ENCODE assay signal across 8 mouse cellular contexts in genomic region chr7:107594857-107595402, GRCm38 (mm10). TPM values are rescaled to one million over a fixed set of nuclear protein-coding genes. Genes with fewer than 3 reads are reported as not detected.
A peak's percentile ranks its signal among the peaks of the same experiment; 100 is the strongest.
DNase-seq lines count a peak whose midpoint lies in the region; ATAC-seq and TF ChIP-seq lines count a peak whose summit lies in the region.

Gene Ppfibp2 (plus strand): TSS chr7:107595207.

- H3K27me3 ChIP-seq in forebrain, embryonic 10.5 days (ENCODE audit: poor library complexity, severe bottlenecking) = peaks cover 11% of the 10 kb centered on the region
- H3K27me3 ChIP-seq in heart, embryonic 13.5 days (replicated peaks) = no peaks in the 10 kb centered on the region; the same call in 1 of the 2 replicates
- no peaks in the 10 kb centered on the region for H3K27me3 ChIP-seq in kidney, postnatal 0 days (ENCODE audit: insufficient read depth, low read length)
- H3K27me3 ChIP-seq in midbrain, postnatal 0 days (ENCODE audit: insufficient read depth, low read length) = no peaks in the 10 kb centered on the region

- H3K4me1 ChIP-seq in forebrain, embryonic 10.5 days = peaks cover 17% of the 10 kb centered on the region
- peaks cover 25% of the 10 kb centered on the region for H3K4me1 ChIP-seq in heart, embryonic 13.5 days
- H3K4me1 ChIP-seq in kidney, postnatal 0 days (replicated peaks; ENCODE audit: insufficient read depth, low read length) = 0 out of 2 replicates have a peak, but pooled peaks cover 2% of the 10 kb centered on the region
- H3K4me1 ChIP-seq in midbrain, postnatal 0 days (ENCODE audit: insufficient read depth, low read length) = no peaks in the 10 kb centered on the region

- peak within 1 kb of the TSS; percentile 69 for H3K4me3 ChIP-seq in forebrain, embryonic 10.5 days
- peak within 1 kb of the TSS; percentile 60 for H3K4me3 ChIP-seq in heart, embryonic 13.5 days
- H3K4me3 ChIP-seq in kidney, postnatal 0 days (replicated peaks; ENCODE audit: low read depth, low read length) = peak within 1 kb of the TSS; percentile 45
- peak within 1 kb of the TSS; percentile 63 for H3K4me3 ChIP-seq in midbrain, postnatal 0 days (ENCODE audit: low read depth, low read length)

- peak within 1 kb of the TSS; percentile 80 for H3K9ac ChIP-seq in heart, embryonic 13.5 days
- H3K9ac ChIP-seq in kidney, postnatal 0 days (ENCODE audit: low read depth, low read length) = peak within 1 kb of the TSS; percentile 47
- peak within 1 kb of the TSS; percentile 47 for H3K9ac ChIP-seq in midbrain, postnatal 0 days (replicated peaks; ENCODE audit: low read length, poor library complexity, severe bottlenecking)

- WGBS in forebrain, embryonic 10.5 days = under 1% methylated on average over 23 of the region's 24 CpGs
- under 1% methylated on average over 24 of the region's 24 CpGs for WGBS in heart, embryonic 13.5 days
- under 1% methylated on average over 24 of the region's 24 CpGs for whole genome bisulfite sequencing in kidney, postnatal 0 days
- WGBS in midbrain, postnatal 0 days = under 1% methylated on average over 22 of the region's 24 CpGs

- H3K36me3 ChIP-seq in forebrain, embryonic 10.5 days (replicated peaks) = no peaks in the 10 kb centered on the region
- 0 out of 2 replicates have a peak, but pooled peaks cover 3% of the 10 kb centered on the region for H3K36me3 ChIP-seq in heart, embryonic 13.5 days
- no peaks in the 10 kb centered on the region for H3K36me3 ChIP-seq in kidney, postnatal 0 days (ENCODE audit: insufficient read depth, low read length)
- H3K36me3 ChIP-seq in midbrain, postnatal 0 days (ENCODE audit: insufficient read depth, low read length) = no peaks in the 10 kb centered on the region

- peak within 1 kb of the TSS; percentile 95 for H3K4me2 ChIP-seq in heart, embryonic 13.5 days
- H3K4me2 ChIP-seq in kidney, postnatal 0 days (ENCODE audit: low read length) = peak within 1 kb of the TSS; percentile 88
- H3K4me2 ChIP-seq in midbrain, postnatal 0 days (ENCODE audit: low read depth, low read length, poor library complexity, severe bottlenecking) = peak within 1 kb of the TSS; percentile 87

- no peak for TF ChIP-seq CTCF in kidney, postnatal 0 days (IDR thresholded peaks at IDR 0.05; ENCODE audit: low read depth)
- no peak for TF ChIP-seq CTCF in midbrain, postnatal 0 days (IDR thresholded peaks at IDR 0.05)

- peak within 1 kb of the TSS; percentile 75 for H3K27ac ChIP-seq in forebrain, embryonic 10.5 days
- H3K27ac ChIP-seq in heart, embryonic 13.5 days (replicated peaks) = peak within 1 kb of the TSS; percentile 32
- H3K27ac ChIP-seq in kidney, postnatal 0 days = peak within 1 kb of the TSS; percentile 81
- H3K27ac ChIP-seq in midbrain, postnatal 0 days (ENCODE audit: low read depth, low read length) = no peak within 1 kb of the TSS

- peak; percentile 95 to 96 for DNase-seq in B cell, adult 2 months
- DNase-seq in c-Kit-positive CD71-positive TER-119-negative erythroid progenitor cells, embryonic 14.5 days (ENCODE audit: low read depth) = peak; percentile 71
- DNase-seq in forebrain, embryonic 10.5 days (ENCODE audit: extremely low spot score, low spot score) = peak; percentile 85
- peak; percentile 88 for DNase-seq in kidney, postnatal 0 days (ENCODE audit: low spot score)
- peak; percentile 94 for DNase-seq in liver
- peak; percentile 64 for DNase-seq in midbrain, postnatal 0 days (ENCODE audit: low spot score)
- DNase-seq in spleen, postnatal 10 days (ENCODE audit: low spot score in 2 of 2) = peak; percentile 79 to 92

- no peaks in the 10 kb centered on the region for H3K9me3 ChIP-seq in forebrain, embryonic 10.5 days
- no peaks in the 10 kb centered on the region for H3K9me3 ChIP-seq in heart, embryonic 13.5 days
- H3K9me3 ChIP-seq in kidney, postnatal 0 days (replicated peaks; ENCODE audit: low read length) = no peaks in the 10 kb centered on the region
- H3K9me3 ChIP-seq in midbrain, postnatal 0 days (ENCODE audit: low read length) = no peaks in the 10 kb centered on the region

- ATAC-seq in heart, embryonic 13.5 days (ENCODE audit: extremely low read depth, insufficient number of reproducible peaks, low FRiP score, low TSS enrichment) = peak; percentile 83
- ATAC-seq in kidney, postnatal 0 days (replicated peaks; ENCODE audit: low FRiP score, low read depth) = peak; percentile 99
- peak; percentile 87 for ATAC-seq in midbrain, postnatal 0 days (ENCODE audit: low FRiP score)

RNA-seq across cellular contexts. Expression of gene Ppfibp2, which starts in this region (rescaled TPM):
- 8.7 and 9.3 TPM in 2 replicates for polyA plus RNA-seq in forebrain, embryonic 10.5 days (2016; fragmentation: Nextera tagmentation; extraction: Ambion mirVana)
- polyA plus RNA-seq in heart, embryonic 13.5 days (2015; fragmentation: Nextera tagmentation; extraction: Ambion mirVana) = 5.1 and 5.5 TPM in 2 replicates
- 7.2 and 8.3 TPM in 2 replicates for polyA plus RNA-seq in kidney, postnatal 0 days (2015; fragmentation: Nextera tagmentation; extraction: Ambion mirVana)
- 2.6 and 2.9 TPM in 2 replicates for total RNA-seq in midbrain, postnatal 0 days (2014; rRNA removed)
- polyA plus RNA-seq in midbrain, postnatal 0 days (2015; fragmentation: Nextera tagmentation; extraction: Ambion mirVana) = 1.2 and 1.6 TPM in 2 replicates
